Mouse (Mus musculus) myocyte (in vitro differentiated cells): ENCODE measurements at regions not wholly inside any gene's neighbourhood (a gene's known extent, or its start where the extent isn't known, plus 50 kb on each side); places are given as distances from the start of the nearest gene placed in this dataset.

Experiments
- MAX ChIP-seq: IDR thresholded peaks from one replicate; pipeline ENCODE4 v1.6.1; 2011; ENCODE audit warnings: low read depth, mild to moderate bottlenecking, control low read depth
- MYOD1 ChIP-seq, 3 experiments: IDR thresholded peaks; one replicate each; pipeline ENCODE4 v1.6.1; 2011; ENCODE audit warnings: control low read depth in 2 of 3, low read depth in 2 of 3, mild to moderate bottlenecking in 2 of 3, moderate library complexity in 1 of 3; ENCODE audit not compliant: insufficient read length in 2 of 3, control insufficient read depth in 1 of 3
- POLR2A ChIP-seq: IDR thresholded peaks from one replicate; pipeline ENCODE4 v1.6.1; 2011; ENCODE audit warnings: low read depth, mild to moderate bottlenecking, control low read depth, moderate library complexity; ENCODE audit not compliant: insufficient read length
- POLR2AphosphoS2 ChIP-seq: IDR thresholded peaks from one replicate; pipeline ENCODE4 v1.6.1; 2011; ENCODE audit warnings: low read depth, control low read depth; ENCODE audit not compliant: insufficient read length
- SRF ChIP-seq: IDR thresholded peaks from one replicate; pipeline ENCODE4 v1.6.1; 2011; ENCODE audit warnings: low read depth; ENCODE audit not compliant: control insufficient read depth, insufficient read length
- TCF12 ChIP-seq: IDR thresholded peaks from one replicate; pipeline ENCODE4 v1.6.1; 2011; ENCODE audit warnings: mild to moderate bottlenecking, control low read depth; ENCODE audit not compliant: poor library complexity, insufficient read depth, severe bottlenecking

DNA sequence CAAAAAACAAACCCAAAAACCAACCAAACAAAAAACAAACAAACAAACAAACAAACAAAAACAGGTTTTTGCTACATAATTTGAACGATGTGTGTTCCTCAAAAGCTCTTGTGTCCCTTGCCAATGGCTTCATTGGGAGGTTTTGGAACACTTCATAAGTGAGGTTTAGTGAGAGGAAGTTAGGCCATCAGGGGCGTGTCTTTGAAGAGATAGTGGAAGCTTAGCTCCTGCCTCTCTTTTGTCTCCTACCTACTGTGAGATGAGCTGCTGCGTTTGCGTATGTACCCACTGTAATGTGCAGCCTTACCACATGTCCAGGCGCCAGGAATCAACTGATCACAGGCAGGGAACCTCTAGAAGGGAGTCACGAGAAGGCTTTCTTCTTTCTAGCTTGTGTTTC lies 107.3 kb upstream of the Slc4a7 start:
- no peak for TF ChIP-seq POLR2A
- no peak for TF ChIP-seq SRF
- no peak for TF ChIP-seq POLR2AphosphoS2
- no peak for TF ChIP-seq TCF12
- TF ChIP-seq MYOD1 (IDR thresholded peaks at IDR 0.05; ENCODE audit: control insufficient read depth in 1 of 3, insufficient read length in 2 of 3, low read depth in 2 of 3) = no peak
- TF ChIP-seq MAX = no peak
